Mouse (Mus musculus) stomach, postnatal 0 days (tissue): ENCODE results near the gene Coq4. TPM values are rescaled to one million over a fixed set of nuclear protein-coding genes. Genes with fewer than 3 reads are reported as not detected.

Experiments
- ATAC-seq: fragments of 200-750 bp; cut with Nextera tagmentation; 2 replicates; pipeline ENCODE4 v1.8.0; 2017; ENCODE audit not compliant: low FRiP score, low TSS enrichment
- DNase-seq: peaks from one replicate; pipeline ENCODE4 v3.0.0-alpha.2; 2016; ENCODE audit warnings: low spot score
- H3K27ac ChIP-seq: fragments of 300-500 bp; sonication (generic); replicated peaks from 2 replicates; pipeline ENCODE4 v1.5.1; 2014; ENCODE audit warnings: mild to moderate bottlenecking, control low read depth
- H3K27me3 ChIP-seq: fragments of 300-500 bp; sonication (generic); 2 replicates; pipeline ENCODE4 v1.6.1; 2014; ENCODE audit warnings: low read length; ENCODE audit not compliant: control insufficient read depth, insufficient read depth
- H3K36me3 ChIP-seq: fragments of 300-500 bp; sonication (generic); 2 replicates; pipeline ENCODE4 v1.6.1; 2014; ENCODE audit warnings: low read length, mixed read lengths; ENCODE audit not compliant: control insufficient read depth, insufficient read depth
- H3K4me1 ChIP-seq: fragments of 300-500 bp; sonication (generic); replicated peaks from 2 replicates; pipeline ENCODE4 v1.6.1; 2014; ENCODE audit warnings: antibody characterized with exemption; ENCODE audit not compliant: control insufficient read depth, insufficient read depth
- H3K4me2 ChIP-seq: fragments of 300-500 bp; sonication (generic); replicated peaks from 2 replicates; pipeline ENCODE4 v1.6.1; 2014; ENCODE audit warnings: low read depth, mild to moderate bottlenecking, control low read depth, moderate library complexity
- H3K4me3 ChIP-seq: fragments of 300-500 bp; sonication (generic); 2 replicates; pipeline ENCODE4 v1.5.1; 2014; ENCODE audit warnings: low read depth, low read length, control low read depth
- H3K9ac ChIP-seq: fragments of 300-500 bp; sonication (generic); 2 replicates; pipeline ENCODE4 v1.6.1; 2014; ENCODE audit warnings: mild to moderate bottlenecking, low read length, control low read depth, mixed read lengths
- H3K9me3 ChIP-seq: fragments of 300-500 bp; sonication (generic); 2 replicates; pipeline ENCODE4 v1.6.1; 2016; ENCODE audit warnings: low read length; ENCODE audit not compliant: control insufficient read depth
- CTCF ChIP-seq: IDR thresholded peaks from 2 replicates; pipeline ENCODE4 v1.5.1; 2016; ENCODE audit warnings: antibody characterized with exemption, low read depth, mild to moderate bottlenecking, moderate library complexity
- EP300 ChIP-seq: optimal IDR thresholded peaks from 2 replicates; pipeline ENCODE3; 2016; ENCODE audit warnings: antibody characterized with exemption
- WGBS: fragments of 180-500 bp; shearing (Covaris S2); extraction: QIAGEN DNeasy Blood & Tissue Kit; methylation state at CpG from one replicate; pipeline ENCODE4 v1.1.7; 2014; 5-methylcytosine and 5-hydroxymethylcytosine counted together
- polyA plus RNA-seq: library from polyadenylated mRNA; unstranded; fragments of >200 nt; fragmentation: Nextera tagmentation; extraction: Ambion mirVana; gene quantifications from 2 replicates; pipeline ENCODE4 v1.2.1, GENCODE M21; 2015

Gene Coq4
- polyA plus RNA-seq, 1 experiment from 2014 or later, result 18.7 TPM

DNA sequence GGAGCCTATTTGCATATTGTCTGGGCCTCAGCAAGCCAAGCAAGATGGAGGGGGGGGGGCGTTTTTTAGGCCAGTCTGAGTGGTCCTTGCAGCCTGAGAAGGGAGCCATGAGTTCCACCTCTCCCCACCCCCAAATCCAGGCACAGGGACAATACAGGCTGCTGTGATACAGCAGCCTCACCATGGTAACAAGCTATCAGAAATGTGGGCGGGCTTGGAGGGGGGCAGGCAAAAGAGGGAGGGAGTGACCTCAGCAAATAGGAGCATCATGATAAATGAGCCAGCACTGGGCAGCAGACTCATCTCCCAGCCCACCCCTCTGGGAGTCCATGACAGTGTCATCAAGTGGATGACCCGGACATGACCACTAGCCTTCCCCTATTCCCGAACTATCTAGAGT, 52.2 kb downstream of the Coq4 start:
- Histone ChIP-seq H3K36me3 (peaks cover 16% of the 10 kb centered on the region), H3K9ac (no peak overlapping the region), H3K27me3 (no peaks in the 10 kb centered on the region), H3K4me3 (no peak overlapping the region), H3K27ac (no peak overlapping the region), H3K4me1 (no peaks in the 10 kb centered on the region), H3K4me2 (no peak overlapping the region), H3K9me3 (no peaks in the 10 kb centered on the region)
- TF ChIP-seq CTCF (no peak), EP300 (no peak)
- no peak for DNase-seq
- no peak for ATAC-seq
- WGBS, result 39% methylated on average over 4 of the region's 4 CpGs

DNA sequence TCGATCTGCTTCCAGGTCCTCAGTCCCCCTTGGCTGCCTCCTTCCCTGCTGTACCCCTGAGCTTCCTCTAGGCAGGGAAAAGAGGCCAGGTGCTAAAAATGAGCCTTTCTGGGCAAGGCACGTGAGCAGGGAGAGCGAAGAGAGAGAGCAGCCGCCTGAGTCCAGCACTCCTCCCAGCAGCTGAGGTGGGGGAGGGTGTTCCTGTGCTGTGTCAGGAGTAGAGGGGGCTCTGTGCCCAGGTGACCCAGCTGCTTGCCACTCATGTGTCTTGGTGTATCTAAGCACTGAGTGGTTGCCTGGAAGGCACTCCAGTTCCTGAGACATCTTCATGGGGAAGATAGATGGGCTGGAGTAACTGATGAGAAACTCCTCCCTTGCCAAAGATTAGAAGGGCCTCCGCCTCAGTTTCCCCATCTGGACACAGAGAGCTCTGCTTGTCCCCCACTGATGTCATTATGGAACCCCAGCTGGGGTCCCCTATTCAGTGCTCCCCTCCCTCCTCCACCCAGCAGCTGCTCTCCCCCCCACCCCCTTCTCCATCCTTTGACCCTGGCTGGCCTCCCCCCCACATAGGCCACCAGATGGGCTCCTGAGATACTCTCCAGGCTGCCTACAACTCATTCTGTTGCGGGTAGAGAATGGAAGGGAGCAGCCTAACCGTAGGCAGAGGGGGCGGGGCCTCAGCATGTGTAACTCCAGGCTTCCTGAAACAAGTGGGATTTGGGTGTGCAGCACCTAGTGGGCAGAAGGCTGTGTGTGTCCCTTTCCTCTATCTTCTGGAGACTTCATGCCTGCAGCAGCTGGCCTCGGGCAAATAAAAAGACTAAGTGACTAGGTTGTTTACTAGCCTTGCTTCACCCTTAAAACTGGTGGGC, 56.2 kb downstream of the Coq4 start:
- TF ChIP-seq CTCF (no peak), EP300 (no peak)
- H3K9ac ChIP-seq, result no peak overlapping the region
- 75% methylated on average over 9 of the region's 9 CpGs for WGBS
- H3K9me3 ChIP-seq, result no peaks in the 10 kb centered on the region
- H3K4me2 ChIP-seq, result no peak overlapping the region
- ATAC-seq (no peak), DNase-seq (no peak)
- peaks cover 16% of the 10 kb centered on the region for H3K36me3 ChIP-seq
- H3K4me3 ChIP-seq, result no peak overlapping the region
- H3K4me1 ChIP-seq, result no peaks in the 10 kb centered on the region
- no peak overlapping the region for H3K27ac ChIP-seq
- peaks cover 8% of the 10 kb centered on the region; the same call in 1 of the 2 replicates for H3K27me3 ChIP-seq

DNA sequence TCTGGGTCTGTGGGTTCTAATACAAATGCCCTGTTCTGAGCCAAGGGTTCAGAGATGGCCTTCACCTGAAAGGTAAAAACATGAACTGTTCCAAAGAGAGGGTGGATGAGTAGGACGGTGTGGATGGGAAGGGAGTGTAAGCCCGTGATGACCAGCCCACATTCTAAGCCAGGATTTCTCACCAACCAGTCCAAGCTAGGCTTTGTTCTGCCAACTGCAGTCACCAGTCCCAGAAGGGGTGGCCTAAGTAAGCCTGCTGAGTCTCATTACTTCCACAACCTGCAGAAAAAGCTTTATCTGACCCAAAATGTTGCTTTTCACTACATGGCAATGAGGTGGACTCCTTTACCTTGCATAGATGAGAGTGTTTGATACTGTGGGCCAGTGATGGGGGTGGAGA, 56.8 kb downstream of the Coq4 start:
- no peaks in the 10 kb centered on the region for H3K9me3 ChIP-seq
- peaks cover 8% of the 10 kb centered on the region; the same call in 1 of the 2 replicates for H3K27me3 ChIP-seq
- WGBS, result 84% methylated on average over 2 of the region's 2 CpGs
- ATAC-seq, result no peak
- H3K4me1 ChIP-seq, result no peaks in the 10 kb centered on the region
- TF ChIP-seq CTCF (no peak), EP300 (no peak)
- no peak overlapping the region for H3K4me2 ChIP-seq
- H3K27ac ChIP-seq, result no peak overlapping the region
- H3K9ac ChIP-seq, result no peak overlapping the region
- DNase-seq, result no peak
- no peak overlapping the region for H3K4me3 ChIP-seq
- H3K36me3 ChIP-seq, result peaks cover 12% of the 10 kb centered on the region

DNA sequence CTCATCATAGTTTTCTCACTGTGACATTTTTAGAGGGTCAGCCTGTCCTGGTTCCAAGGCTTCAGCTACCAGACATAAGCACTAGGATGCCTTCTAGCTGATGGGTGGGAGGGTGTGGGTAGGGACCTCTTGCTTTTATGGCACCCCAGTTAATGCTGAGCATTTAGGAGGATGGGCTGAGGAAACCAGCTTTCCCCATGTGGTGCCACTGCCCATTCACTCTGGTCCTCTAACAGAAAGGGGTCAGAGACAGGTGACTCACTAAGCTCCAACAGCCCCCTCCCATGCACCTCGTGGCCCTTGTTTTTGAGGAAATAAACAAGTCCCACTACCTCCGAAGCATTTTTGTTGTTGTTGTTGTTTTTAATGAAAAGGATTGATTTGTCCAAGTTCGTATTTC, 57.4 kb downstream of the Coq4 start:
- Histone ChIP-seq H3K4me3 (no peak overlapping the region), H3K9ac (no peak overlapping the region), H3K27ac (no peak overlapping the region), H3K4me1 (no peaks in the 10 kb centered on the region), H3K9me3 (no peaks in the 10 kb centered on the region), H3K27me3 (peaks cover 8% of the 10 kb centered on the region; the same call in 1 of the 2 replicates), H3K36me3 (peaks cover 12% of the 10 kb centered on the region), H3K4me2 (no peak overlapping the region)
- 51% methylated on average over 3 of the region's 3 CpGs for WGBS
- DNase-seq, result no peak
- ATAC-seq, result no peak
- TF ChIP-seq EP300 (no peak), CTCF (no peak)

DNA sequence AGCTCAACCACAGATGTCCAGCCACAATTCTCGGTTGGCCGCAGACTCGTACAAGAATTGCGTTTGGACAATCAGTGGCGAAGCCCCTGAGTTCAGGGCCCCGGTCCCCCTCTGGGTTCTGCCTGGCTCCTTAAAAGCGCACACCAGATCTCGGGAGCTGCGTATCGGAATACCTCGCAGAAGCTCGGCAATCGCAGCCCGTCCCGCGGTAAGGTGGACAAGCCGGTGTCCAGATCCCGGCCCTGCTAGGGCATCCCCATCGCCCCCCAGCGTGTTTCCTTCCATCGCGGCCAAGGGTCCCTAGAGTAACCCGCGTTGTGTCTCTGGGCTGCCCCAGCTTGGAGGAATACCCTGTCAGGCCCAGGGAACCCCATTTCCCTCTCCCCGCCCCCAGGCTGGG, 58.3 kb downstream of the Coq4 start:
- Histone ChIP-seq H3K27ac (no peak overlapping the region), H3K36me3 (peaks cover 12% of the 10 kb centered on the region), H3K4me2 (no peak overlapping the region), H3K27me3 (peaks cover 8% of the 10 kb centered on the region; the same call in 1 of the 2 replicates), H3K4me1 (no peaks in the 10 kb centered on the region), H3K9me3 (no peaks in the 10 kb centered on the region), H3K9ac (no peak overlapping the region), H3K4me3 (no peak overlapping the region)
- TF ChIP-seq CTCF (no peak), EP300 (no peak)
- ATAC-seq, result no peak
- WGBS, result 41% methylated on average over 25 of the region's 25 CpGs
- DNase-seq, result no peak
